Mouse (Mus musculus) intestine, embryonic 14.5 days (tissue): ENCODE measurements around the gene Cep41. TPM values are rescaled to one million over a fixed set of nuclear protein-coding genes. Genes with fewer than 3 reads are reported as not detected.

Experiments used
- ATAC-seq: fragments of 200-750 bp; cut with Nextera tagmentation; replicated peaks from 2 replicates; pipeline ENCODE4 v1.8.0; 2017; ENCODE audit warnings: low read depth, moderate number of reproducible peaks, moderate TSS enrichment, moderate library complexity; ENCODE audit not compliant: low FRiP score, low TSS enrichment
- DNase-seq: peaks from one replicate; pipeline ENCODE4 v3.0.0-alpha.2; 2018; ENCODE audit warnings: low spot score
- H3K27ac ChIP-seq: fragments of 300-500 bp; sonication (generic); 2 replicates; pipeline ENCODE4 v1.5.1; 2014; ENCODE audit warnings: low read depth, mild to moderate bottlenecking, control low read depth
- H3K27me3 ChIP-seq: fragments of 300-500 bp; sonication (generic); replicated peaks from 2 replicates; pipeline ENCODE4 v1.6.1; 2014; ENCODE audit warnings: low read length, control low read depth; ENCODE audit not compliant: control insufficient read depth, insufficient read depth
- H3K36me3 ChIP-seq: fragments of 300-500 bp; sonication (generic); 2 replicates; pipeline ENCODE4 v1.6.1; 2014; ENCODE audit warnings: low read length, control low read depth; ENCODE audit not compliant: control insufficient read depth, insufficient read depth
- H3K4me1 ChIP-seq: fragments of 300-500 bp; sonication (generic); replicated peaks from 2 replicates; pipeline ENCODE4 v1.6.1; 2014; ENCODE audit warnings: low read length, control low read depth, mixed read lengths; ENCODE audit not compliant: control insufficient read depth, insufficient read depth
- H3K4me2 ChIP-seq: fragments of 300-500 bp; sonication (generic); 2 replicates; pipeline ENCODE4 v1.6.1; 2014; ENCODE audit warnings: low read length
- H3K4me3 ChIP-seq: fragments of 300-500 bp; sonication (generic); 2 replicates; pipeline ENCODE4 v1.5.1; 2014; ENCODE audit warnings: low read depth, low read length, control low read depth, mixed read lengths
- H3K9ac ChIP-seq: fragments of 300-500 bp; sonication (generic); 2 replicates; pipeline ENCODE4 v1.6.1; 2014; ENCODE audit warnings: mild to moderate bottlenecking, low read length
- H3K9me3 ChIP-seq: fragments of 300-500 bp; sonication (generic); 2 replicates; pipeline ENCODE4 v1.6.1; 2016; ENCODE audit warnings: low read length, control low read depth; ENCODE audit not compliant: control insufficient read depth
- WGBS: fragments of 180-500 bp; shearing (Covaris S2); extraction: QIAGEN DNeasy Blood & Tissue Kit; methylation state at CpG from one replicate; pipeline ENCODE4 v1.1.7; 2014; 5-methylcytosine and 5-hydroxymethylcytosine counted together
- polyA plus RNA-seq: library from polyadenylated mRNA; unstranded; fragments of >200 nt; fragmentation: Nextera tagmentation; extraction: Ambion mirVana; gene quantifications from 2 replicates; pipeline ENCODE4 v1.2.1, GENCODE M21; 2014

Cep41 gene
- polyA plus RNA-seq, 1 experiment from 2014 or later: 10.0 TPM

- peak overlapping the region; percentile 28 for H3K4me2 ChIP-seq
- H3K4me1 ChIP-seq: peaks cover 26% of the 10 kb centered on the region
- no peaks in the 10 kb centered on the region for H3K27me3 ChIP-seq
- 22% methylated on average over 14 of the region's 14 CpGs for WGBS
- H3K9me3 ChIP-seq: no peaks in the 10 kb centered on the region
- no peaks in the 10 kb centered on the region for H3K36me3 ChIP-seq
- no peak overlapping the region for H3K4me3 ChIP-seq
- no peak for DNase-seq
- peak overlapping the region; percentile 11 for H3K9ac ChIP-seq
- ATAC-seq: peak; percentile 48; the same call in 1 of the 2 replicates
- peak overlapping the region; percentile 89 for H3K27ac ChIP-seq
Observed at GRCm38 (mm10) chr6:30673764-30674561, 19.6 kb downstream of the Cep41 start.

- Histone ChIP-seq H3K36me3 (no peaks in the 10 kb centered on the region), H3K4me3 (no peak overlapping the region), H3K9me3 (no peaks in the 10 kb centered on the region), H3K27ac (no peak overlapping the region), H3K4me2 (no peak overlapping the region), H3K9ac (no peak overlapping the region), H3K4me1 (peaks cover 24% of the 10 kb centered on the region), H3K27me3 (no peaks in the 10 kb centered on the region)
- ATAC-seq (no peak), DNase-seq (no peak)
- 73% methylated on average over 5 of the region's 5 CpGs for WGBS
Observed at GRCm38 (mm10) chr6:30671696-30672095, 21.9 kb downstream of the Cep41 start.

GRCm38 (mm10) chr6:30667585-30667984 is 26.0 kb downstream of the Cep41 start:
- no peak overlapping the region for H3K4me2 ChIP-seq
- H3K27me3 ChIP-seq: no peaks in the 10 kb centered on the region
- DNase-seq (no peak), ATAC-seq (no peak)
- WGBS: 58% methylated on average over 5 of the region's 5 CpGs
- H3K27ac ChIP-seq: no peak overlapping the region
- H3K36me3 ChIP-seq: no peaks in the 10 kb centered on the region
- H3K9me3 ChIP-seq: no peaks in the 10 kb centered on the region
- H3K4me3 ChIP-seq: no peak overlapping the region
- H3K4me1 ChIP-seq: peaks cover 11% of the 10 kb centered on the region; the same call in 1 of the 2 replicates
- H3K9ac ChIP-seq: no peak overlapping the region

GRCm38 (mm10) chr6:30666043-30666442 is 27.5 kb downstream of the Cep41 start:
- H3K27me3 ChIP-seq: no peaks in the 10 kb centered on the region
- peak overlapping the region; percentile 70; the same call in 1 of the 2 replicates for H3K27ac ChIP-seq
- no peak overlapping the region for H3K9ac ChIP-seq
- H3K4me1 ChIP-seq: peaks cover 11% of the 10 kb centered on the region; the same call in 1 of the 2 replicates
- DNase-seq (no peak), ATAC-seq (no peak)
- H3K9me3 ChIP-seq: no peaks in the 10 kb centered on the region
- no peak overlapping the region for H3K4me2 ChIP-seq
- no peak overlapping the region for H3K4me3 ChIP-seq
- H3K36me3 ChIP-seq: no peaks in the 10 kb centered on the region
- 51% methylated on average over 6 of the region's 6 CpGs for WGBS

- DNase-seq: no peak
- no peaks in the 10 kb centered on the region for H3K9me3 ChIP-seq
Observed at GRCm38 (mm10) chr6:30665296-30665695, 28.3 kb downstream of the Cep41 start.

GRCm38 (mm10) chr6:30664776-30665175 is 28.8 kb downstream of the Cep41 start:
- peak overlapping the region; percentile 70 for H3K27ac ChIP-seq

More at GRCm38 (mm10) chr6:30665296-30665695, 28.3 kb downstream of the Cep41 start:
- peaks cover 11% of the 10 kb centered on the region; the same call in 1 of the 2 replicates for H3K4me1 ChIP-seq
- no peak overlapping the region for H3K4me3 ChIP-seq
- ATAC-seq: no peak
- H3K27ac ChIP-seq: peak overlapping the region; percentile 70
- WGBS: 15% methylated on average over 4 of the region's 4 CpGs
- H3K9ac ChIP-seq: no peak overlapping the region
- no peaks in the 10 kb centered on the region for H3K27me3 ChIP-seq
- no peak overlapping the region for H3K4me2 ChIP-seq
- H3K36me3 ChIP-seq: no peaks in the 10 kb centered on the region

GRCm38 (mm10) chr6:30658619-30659018 is 34.9 kb downstream of the Cep41 start:
- no peak for ATAC-seq
- no peak overlapping the region for H3K4me3 ChIP-seq
- 76% methylated on average over 9 of the region's 9 CpGs for WGBS
- peaks cover 26% of the 10 kb centered on the region for H3K4me1 ChIP-seq
- no peak overlapping the region for H3K9ac ChIP-seq
- no peaks in the 10 kb centered on the region; the same call in 1 of the 2 replicates for H3K36me3 ChIP-seq
- no peak overlapping the region for H3K27ac ChIP-seq
- DNase-seq: no peak
- H3K9me3 ChIP-seq: no peaks in the 10 kb centered on the region
- H3K4me2 ChIP-seq: no peak overlapping the region
- no peaks in the 10 kb centered on the region for H3K27me3 ChIP-seq

More at GRCm38 (mm10) chr6:30664776-30665175, 28.8 kb downstream of the Cep41 start:
- H3K9me3 ChIP-seq: no peaks in the 10 kb centered on the region
- WGBS: 49% methylated on average over 6 of the region's 6 CpGs
- no peak for DNase-seq
- H3K4me3 ChIP-seq: no peak overlapping the region
- H3K4me2 ChIP-seq: no peak overlapping the region
- H3K9ac ChIP-seq: no peak overlapping the region
- H3K36me3 ChIP-seq: no peaks in the 10 kb centered on the region
- ATAC-seq: no peak
- H3K27me3 ChIP-seq: no peaks in the 10 kb centered on the region
- H3K4me1 ChIP-seq: peaks cover 11% of the 10 kb centered on the region; the same call in 1 of the 2 replicates

GRCm38 (mm10) chr6:30657279-30657678 is 36.3 kb downstream of the Cep41 start:
- no peak for ATAC-seq
- no peak overlapping the region for H3K27ac ChIP-seq
- WGBS: 94% methylated on average over 12 of the region's 12 CpGs

More at GRCm38 (mm10) chr6:30657279-30657678, 36.3 kb downstream of the Cep41 start:
- no peak overlapping the region for H3K9ac ChIP-seq
- H3K4me2 ChIP-seq: no peak overlapping the region
- H3K9me3 ChIP-seq: no peaks in the 10 kb centered on the region
- H3K27me3 ChIP-seq: no peaks in the 10 kb centered on the region
- peaks cover 39% of the 10 kb centered on the region for H3K4me1 ChIP-seq
- no peak for DNase-seq
- no peak overlapping the region for H3K4me3 ChIP-seq
- H3K36me3 ChIP-seq: no peaks in the 10 kb centered on the region; the same call in 1 of the 2 replicates
